Mouse (Mus musculus) embryo, embryonic 10 days (tissue): ENCODE data around the gene Krt80.
A peak's percentile ranks its signal among the peaks of the same experiment; 100 is the strongest.
"Not testable (repeated sequence)": the region's sequence is repeated elsewhere in the genome, so short reads cannot be mapped to it uniquely, and the experiment has no call there.

ENCODE experiments used
- DNase-seq: peaks from one replicate; pipeline ENCODE4 v3.0.0-alpha.2; 2015; ENCODE audit warnings: low spot score

Krt80 gene

DNA sequence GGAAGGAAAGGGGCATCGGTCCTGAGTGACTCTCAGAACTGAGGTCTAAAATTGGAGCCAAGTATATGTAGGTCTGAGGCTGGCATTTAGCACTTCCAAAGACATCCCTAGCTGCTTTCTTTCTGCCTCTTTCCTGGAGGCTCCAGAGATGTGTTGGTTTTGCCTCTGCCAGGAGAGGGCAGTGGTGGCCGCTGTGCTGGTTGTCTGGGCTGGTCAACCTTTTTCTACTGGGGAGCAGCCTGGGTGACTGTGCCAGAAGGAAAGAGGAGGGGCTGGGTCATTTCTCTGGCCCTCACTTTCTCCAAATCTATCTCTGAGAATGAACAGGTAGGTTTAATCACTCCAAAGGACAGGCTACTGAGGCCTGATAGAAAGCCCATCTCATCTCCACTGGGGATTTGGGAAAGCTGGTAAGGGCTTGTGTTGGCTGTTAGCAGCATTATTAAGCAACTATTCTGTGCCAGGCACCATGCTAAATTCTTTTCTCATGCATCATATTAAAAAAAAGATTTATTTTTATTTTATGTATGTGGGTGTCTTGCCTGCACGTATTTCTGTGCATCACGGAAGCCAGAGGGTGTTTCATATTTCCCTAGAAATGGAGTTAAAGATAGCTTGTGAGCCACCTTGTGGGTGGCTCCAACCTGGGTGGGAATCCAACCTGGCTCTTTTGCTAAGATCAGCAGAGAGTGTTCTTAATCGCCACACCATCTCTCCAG lies 28.0 kb downstream of the Krt80 start:
- DNase-seq: no peak

DNA sequence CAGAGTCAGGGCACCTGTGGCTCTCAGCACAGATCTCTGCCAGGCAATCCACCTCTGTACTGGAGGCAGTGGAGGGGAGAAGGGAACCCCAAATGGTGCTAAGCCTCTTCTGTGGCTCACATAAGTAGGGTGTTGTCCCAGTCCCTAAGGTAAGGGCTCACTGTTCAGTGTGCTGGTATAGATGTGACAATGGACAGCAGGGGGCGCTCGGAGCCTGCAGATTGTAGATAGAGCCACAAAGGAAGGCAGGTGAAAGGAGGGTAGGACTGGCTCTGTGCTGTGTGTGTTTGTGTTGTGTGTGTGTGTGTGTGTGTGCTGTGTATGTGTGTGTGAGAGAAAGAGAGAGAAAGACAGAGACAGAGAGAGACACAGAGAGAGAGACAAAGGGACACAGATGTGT lies 30.4 kb downstream of the Krt80 start:
- DNase-seq: peak; percentile 91

DNA sequence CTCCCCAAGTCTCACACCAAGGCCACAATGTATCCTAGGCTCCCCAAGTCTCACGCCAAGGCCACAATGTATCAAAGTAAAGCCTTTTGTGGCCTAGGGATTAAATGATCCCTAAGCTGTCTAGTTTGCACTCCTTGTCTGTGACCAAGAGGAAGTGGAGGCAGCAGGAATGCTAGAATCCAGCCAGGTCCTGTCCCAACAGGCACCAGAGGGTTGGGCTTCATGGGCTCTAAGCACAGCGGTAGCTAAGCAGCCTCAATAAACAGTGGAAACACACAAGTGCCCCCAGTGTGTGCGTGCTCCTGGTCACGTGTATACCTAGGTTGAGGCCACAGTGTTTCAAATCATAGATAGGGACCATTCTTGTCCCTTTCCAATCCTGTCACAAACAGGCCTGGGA lies 31.6 kb downstream of the Krt80 start:
- no peak for DNase-seq

DNA sequence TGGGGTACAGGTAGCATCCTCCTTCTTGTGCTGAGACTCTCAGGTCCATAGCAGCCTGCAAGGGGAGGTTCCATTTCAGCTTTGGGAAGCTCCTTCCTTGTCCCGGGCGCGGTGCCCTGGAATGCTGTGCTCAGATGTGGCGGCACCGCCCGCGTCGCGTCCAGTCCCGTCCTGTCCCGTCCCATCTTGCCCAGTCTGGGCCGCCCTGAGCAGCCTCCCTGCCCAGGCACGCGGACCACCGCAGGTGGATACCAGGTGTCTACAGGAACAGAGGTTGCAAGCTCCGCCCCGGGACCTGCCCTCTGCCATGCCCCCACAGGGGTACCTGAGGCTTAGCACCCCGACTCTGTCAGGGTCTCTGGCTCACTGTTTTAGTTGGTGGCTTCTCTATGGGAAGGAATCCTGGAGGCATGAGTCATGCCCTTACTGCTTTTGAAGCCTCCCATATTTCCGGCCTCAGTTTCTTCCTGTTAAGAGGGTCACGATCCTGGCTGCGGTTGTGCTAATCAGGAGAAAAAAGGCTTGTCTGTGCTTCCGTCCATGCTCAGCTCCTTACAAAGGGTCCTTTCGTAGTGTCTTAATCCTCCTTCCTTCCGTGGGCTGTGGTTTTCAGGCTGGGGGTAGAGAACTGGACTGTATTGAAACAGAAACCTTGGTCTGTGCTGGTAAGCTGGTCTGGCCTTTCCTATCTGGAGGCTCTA lies 33.3 kb downstream of the Krt80 start:
- peak; percentile 20 for DNase-seq

DNA sequence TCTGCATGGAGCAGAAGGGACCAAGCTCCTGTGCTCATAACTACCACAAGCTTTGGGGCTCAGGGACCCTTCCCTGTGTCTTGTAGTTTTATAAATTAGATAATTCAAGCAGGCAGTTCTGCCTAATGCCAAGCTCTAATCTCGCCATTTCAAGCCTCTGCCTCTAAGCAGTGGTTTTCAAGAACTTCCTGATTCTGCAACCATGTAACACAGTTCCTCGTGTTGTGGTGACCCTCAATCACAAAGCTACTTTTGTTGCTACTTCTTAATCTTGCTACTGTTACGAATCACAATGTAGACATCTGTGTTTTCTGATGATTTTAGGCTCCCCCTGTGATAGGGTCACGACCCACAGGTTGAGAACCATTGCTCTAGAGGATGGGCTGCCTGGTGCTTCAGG lies 36.3 kb downstream of the Krt80 start:
- DNase-seq: no peak

DNA sequence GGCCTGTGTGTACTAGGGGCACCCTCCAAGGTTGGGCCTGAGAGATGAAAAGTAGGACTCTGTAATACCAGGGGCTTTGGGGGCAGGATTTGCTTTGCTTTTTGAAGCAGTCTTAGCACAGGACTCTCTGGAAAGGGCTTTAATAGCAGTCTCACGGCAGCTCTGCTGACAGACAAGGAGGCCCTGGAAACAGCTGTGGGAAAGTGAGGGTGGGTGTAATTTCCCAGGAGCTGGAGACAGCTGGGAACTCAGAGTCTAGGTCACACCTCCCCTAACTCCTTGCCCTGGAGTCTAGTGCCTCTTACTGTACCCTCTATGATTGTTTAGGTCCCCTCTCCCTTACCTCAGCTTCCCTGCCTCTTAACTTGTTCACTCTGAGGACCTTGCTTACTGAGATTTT lies 36.8 kb downstream of the Krt80 start:
- DNase-seq: no peak

DNA sequence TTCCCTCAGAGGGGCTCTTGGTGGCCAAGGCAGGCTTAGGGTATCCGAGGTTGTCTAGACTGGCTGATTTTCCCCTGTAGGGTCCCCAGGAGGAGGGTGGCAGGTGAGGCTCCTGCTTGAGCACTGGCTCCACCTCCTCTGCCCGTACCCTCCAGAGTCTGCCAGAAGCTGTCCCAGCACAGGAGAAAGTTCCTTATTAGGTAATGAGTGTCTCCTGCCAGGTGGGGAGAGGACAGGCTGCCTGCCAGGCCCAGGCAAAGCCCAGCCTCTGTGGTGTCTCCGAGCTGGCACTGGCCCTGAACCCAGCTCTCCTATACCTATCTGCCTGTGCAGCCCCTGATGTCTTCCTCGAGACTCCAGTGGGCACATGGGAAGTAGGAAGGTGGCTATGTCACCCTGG lies 37.6 kb downstream of the Krt80 start:
- DNase-seq: no peak

DNA sequence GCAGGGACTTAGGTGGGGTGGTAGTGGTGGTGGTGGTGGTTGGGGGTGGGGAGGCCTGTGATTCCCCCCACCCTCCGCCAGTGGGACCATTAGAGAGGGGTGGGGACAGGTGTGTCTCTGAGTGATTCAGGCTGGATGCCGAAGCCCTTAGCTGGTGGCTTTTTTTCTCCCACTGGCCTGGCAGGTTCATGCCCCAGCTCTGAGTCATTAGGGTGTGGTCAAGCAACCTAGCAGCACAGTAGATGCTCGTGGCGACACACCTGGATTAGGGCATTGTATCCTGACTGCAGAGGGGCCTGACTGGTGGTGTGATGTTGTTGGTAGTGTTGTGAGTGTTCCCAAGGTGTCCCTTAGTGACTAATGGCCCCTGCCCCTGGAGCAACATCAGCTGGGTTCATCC lies 38.9 kb downstream of the Krt80 start:
- no peak for DNase-seq

DNA sequence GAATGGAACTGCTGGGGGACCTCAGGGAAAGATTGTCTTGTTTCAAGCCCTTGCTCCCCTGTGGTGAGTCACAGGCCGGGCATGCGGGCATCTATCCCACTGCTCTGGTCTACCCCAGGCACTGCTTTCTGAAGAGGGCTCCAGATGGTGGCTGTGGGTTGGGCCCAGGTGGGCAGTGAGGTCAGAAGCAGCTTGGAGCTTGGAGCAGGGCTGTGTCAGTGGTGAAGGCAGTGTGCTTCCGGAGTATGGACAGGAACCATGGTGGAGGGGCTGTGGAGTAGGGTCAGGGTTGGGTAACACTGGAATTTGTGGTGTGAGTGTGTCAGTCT lies 40.4 kb downstream of the Krt80 start:
- no peak for DNase-seq

DNA sequence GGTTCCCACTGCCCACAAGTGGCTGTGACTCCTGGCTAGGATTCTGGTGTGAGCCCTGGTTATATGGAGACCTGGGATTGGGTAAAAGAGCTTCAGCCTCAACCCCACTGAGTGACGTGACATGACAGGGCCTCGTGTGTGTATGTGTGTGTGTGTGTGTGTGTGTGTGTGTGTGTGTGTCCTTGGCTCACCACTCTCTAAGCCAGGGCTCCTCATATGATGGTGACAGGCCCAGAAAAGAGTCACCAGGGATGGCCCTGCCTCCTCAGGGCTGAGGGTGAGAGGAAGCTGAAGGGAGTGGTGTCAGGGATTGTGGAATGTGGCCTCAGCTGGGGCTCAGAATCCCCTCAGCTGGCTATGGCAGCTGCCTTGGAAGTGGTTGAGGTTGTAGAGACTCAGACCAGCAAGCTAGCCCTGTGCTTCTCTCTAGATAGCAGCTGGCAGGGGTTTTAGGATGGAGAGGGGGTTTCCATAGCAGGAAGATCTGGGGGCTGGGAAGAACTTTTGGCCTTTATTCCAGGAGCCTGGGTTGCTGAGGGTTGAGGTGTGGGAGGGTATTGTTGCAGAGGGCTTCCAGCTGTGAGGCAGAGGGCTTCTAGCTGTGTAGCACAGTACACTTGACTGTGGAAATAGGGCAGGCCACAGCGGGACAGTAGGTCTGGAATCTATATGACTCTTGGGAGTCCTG lies 40.9 kb downstream of the Krt80 start:
- no peak for DNase-seq

DNA sequence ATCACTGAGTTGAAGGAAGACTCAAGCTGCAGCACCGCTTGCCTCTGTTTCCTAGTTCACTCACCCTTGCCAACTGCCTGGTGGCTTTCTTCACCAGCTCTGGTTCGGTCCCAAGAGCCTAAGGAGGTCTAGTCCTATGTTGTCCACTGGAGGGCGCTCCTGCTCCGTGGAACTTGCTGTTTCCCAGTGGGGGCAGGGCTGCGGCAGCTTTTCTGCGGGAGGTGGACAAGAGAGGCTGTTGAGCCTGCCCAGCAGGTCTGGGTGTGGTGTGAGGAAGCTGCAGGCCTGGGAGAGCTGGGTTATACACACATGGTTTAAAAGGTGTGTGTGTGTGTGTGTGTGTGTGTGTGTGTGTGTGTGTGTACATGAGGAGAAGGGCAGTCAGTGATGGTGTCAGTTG lies 42.7 kb downstream of the Krt80 start:
- DNase-seq: peak; percentile 90

DNA sequence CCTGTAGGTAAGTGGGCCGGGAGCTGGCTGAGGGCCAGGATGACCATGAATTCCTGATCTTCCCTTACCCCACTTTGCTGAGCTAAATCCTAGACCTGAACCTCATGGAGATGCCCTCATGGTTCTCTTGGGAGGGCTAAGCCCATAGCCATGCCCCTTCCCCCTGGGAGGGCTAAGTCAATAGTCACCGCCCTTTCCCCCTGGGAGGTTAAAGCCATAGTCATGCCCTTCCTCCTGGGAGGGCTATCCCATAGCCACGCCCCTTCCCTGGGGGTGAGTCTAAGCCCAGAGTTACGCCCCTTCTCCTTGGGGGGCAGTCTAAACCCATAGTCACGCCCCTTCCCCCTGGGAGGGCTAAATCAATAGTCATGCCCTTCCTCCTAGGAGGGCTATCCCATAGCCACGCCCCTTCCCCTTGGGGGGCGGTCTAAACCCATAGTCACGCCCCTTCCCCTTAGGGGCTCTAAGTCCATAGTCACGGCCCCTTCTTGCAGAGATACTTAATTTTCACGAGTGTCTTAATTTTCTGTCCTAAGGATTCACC lies 43.9 kb downstream of the Krt80 start:
- DNase-seq: peak; percentile 29

DNA sequence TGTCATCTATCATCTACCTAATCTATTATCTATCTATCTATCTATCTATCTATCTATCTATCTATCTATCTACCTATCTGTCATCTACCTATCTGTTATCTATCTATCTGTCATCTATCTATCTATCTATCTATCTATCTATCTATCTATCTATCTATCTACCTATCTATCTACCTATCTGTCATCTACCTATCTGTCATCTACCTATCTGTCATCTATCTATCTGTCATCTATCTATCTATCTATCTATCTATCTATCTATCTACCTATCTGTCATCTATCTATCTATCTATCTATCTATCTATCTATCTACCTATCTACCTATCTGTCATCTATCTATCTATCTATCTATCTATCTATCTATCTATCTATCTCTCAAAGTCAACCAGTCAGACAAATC lies 45.6 kb downstream of the Krt80 start:
- not testable (repeated sequence) for DNase-seq

DNA sequence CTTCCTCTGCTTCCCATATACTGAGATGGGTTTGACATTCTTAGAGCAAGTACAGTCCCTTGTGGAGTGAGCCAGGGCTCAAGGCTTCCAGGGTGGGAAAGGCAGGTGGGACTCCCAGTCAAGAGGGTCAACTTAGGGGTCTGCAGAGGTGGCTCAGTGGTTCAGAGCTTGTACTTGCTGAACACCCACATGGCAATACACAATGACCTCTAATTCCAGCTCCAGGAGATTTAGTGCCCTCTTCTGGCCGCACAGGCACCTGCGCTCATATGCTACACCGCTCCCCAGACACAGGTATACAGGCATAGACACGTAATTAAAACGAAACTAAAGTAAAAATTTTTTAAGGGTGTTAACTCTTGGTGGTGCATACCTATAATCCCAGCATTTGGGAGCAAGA lies 46.5 kb downstream of the Krt80 start:
- no peak for DNase-seq

DNA sequence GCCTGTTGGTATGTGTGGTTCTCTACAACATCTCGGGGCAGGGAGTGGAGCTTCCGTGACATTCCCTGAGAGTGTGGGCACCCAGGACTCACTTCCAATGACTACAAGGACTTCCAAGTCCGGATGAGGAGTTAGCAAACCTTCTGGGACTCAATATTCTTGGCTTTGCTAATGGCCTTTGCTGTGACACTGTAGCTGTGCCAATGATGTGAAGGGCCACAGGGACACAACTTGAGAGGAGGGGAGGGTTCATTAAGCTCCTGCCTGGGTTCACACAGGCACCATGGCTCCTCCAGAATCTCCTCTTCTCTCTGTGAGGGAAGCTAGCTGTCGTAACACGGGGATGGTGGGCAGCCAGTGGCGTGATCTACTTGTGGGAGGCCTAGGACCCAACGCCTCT lies 47.3 kb downstream of the Krt80 start:
- no peak for DNase-seq

DNA sequence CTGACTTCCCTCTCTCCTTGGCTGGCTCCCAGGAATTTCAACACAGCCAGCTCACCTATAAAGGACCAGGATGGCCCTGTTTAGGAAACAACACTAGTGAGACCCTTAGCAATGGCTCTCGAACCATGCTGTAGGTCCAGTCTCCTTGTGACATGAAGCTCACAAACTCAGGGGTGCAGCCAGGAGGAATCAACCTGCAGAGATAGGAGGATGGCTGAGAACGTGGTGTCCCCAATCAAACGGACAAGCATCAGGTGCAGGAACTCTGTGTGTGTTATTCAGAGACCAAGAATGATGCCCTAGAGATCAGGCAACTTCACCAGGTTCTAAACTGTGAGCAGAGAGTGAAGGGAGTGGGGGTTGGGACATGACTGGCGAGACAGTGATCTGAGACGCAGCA lies 47.9 kb downstream of the Krt80 start:
- no peak for DNase-seq

DNA sequence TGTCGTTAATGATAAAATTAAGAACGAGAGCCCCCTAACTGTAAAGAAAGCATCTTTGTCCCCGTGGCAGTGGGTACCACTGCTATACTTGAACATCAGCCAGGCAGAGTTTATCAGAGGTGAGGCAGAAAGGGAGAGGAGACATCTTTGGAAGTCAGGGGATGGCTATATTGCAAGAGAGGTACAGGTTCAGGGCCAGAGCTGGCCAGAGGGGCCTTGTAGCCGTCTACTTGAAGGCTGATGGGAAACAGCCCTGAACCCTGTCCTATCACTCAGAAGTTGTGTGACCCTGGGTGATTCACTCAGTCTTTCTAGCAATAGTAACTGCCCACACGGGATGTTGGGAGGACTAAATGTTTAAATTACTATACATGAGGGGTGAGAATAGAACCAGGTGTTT lies 48.8 kb downstream of the Krt80 start:
- DNase-seq: no peak

DNA sequence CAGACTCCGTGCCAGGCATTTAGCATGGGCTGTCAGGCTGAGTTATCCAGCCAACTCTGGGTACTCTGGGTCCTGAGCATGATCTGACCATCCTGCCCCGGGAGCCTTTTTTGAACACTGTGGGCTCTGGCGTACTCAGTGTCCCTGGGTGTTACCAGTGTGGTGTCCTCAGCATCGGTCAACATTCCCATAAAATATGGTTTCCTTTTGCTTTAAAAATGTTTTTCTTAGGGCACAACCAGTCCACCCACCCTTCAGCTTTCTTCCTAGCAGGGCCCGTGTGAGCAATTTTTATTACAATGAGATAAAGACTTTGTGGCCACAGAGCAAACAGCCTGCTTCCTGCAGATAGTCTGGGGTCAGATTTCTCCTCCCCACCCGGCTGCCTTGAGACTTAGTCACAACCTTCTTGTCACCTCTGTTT lies 49.3 kb downstream of the Krt80 start:
- DNase-seq: no peak

DNA sequence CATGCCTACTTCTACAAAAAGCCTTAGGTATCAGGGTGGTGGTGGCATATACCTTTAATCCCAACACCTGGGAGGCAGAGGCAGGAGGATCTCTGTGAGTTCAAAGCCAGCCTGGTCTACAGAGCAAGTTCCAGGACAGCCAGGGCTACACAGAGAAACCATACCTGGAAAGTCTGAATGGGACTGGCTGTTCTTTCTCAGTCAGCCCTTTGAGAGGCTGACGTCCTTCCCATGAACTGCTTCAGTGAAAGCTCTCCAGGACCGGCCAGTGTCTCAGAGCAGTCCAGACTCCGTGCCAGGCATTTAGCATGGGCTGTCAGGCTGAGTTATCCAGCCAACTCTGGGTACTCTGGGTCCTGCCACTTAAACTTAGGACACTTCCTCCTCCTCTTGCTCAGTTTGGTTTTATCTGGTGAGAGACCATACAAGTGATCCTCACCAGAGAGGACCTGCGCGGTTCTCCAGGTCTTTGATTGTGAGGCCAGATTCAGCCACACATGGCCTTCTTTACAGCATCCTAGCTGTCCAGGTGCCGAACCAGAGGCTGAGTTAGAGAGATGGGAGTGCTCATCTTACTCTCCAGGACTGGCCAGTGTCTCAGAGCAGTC lies 49.8 kb downstream of the Krt80 start:
- no peak for DNase-seq

DNA sequence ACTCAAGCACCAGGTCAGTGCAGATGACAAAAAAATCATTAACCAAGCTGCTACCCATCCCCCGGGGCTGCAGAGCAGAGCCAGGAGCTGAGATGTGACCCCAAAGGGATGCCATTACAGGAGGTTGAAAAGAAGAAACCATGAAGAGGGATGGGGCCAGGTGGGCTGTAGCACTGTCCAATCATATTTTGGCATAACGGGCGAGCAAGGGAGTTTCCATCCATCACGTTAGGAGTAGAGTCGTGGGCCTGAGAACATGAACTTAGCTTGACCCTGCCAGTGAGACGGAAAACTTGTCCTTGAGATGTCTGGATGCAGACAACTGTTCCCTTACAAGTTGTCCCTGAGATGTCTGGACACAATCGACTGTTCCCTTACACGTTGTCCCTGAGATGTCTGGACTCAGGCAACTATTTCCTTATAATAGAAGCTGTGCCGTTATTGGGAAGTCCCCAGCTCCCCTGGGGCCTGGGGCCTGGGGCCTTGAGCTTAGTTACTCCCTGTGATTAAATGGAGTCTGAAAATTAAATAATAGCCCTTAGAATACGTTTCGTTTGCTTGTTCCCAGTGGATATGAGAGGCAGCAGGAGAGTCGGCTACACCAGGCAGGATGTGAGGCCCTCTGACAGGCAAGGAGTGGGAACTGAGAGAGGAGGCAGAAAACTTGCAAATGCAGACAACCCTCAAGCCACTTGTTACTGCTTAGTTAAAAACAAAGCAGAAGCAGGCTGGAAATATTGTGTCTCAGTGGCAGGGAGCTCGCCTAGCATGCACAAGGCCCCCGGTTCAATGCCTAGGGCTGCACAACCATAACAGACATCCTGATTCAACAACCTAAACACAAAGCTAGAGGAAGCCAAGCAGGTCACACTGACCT lies 50.8 kb downstream of the Krt80 start:
- DNase-seq: peak; percentile 27

DNA sequence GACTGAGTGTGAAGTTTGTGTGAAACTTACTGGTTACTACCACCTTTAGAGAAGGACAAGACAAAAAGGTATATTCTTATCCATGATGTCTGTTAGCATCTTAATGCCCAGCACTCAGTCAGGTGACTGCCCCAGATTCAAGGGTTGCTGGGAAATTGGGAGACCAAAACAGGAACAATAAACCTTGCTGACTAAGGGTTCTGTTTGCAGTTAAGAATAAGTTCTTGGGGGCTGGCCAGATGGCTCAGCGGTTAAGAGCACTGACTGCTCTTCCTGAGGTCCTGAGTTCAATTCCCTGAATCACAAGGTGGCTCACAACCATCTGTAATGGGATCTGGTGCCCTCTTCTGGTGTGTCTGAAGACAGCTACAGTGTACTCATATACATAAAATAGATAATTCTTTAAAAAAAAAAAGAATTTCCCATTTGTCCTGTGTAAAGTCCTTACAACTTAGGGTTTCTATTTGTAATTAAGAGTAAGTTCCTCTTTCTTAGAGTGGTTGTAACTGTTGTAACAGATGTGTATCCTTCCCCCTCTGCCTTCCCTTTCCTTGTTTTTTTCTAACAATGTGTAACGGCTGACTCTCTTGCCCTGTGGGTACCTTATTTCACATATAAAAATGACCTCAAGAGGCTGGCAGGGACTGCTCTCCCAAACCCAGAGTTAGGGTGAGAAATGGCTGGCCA lies 52.0 kb downstream of the Krt80 start:
- DNase-seq: no peak
